Mouse (Mus musculus): ENCODE results near the gene Glrp1. TPM values are rescaled to one million over a fixed set of nuclear protein-coding genes. Genes with fewer than 3 reads are reported as not detected.
A peak's percentile ranks its signal among the peaks of the same experiment; 100 is the strongest.

The Glrp1 gene
- total RNA-seq, 2 experiments from 2014 or later, result not detected

DNA sequence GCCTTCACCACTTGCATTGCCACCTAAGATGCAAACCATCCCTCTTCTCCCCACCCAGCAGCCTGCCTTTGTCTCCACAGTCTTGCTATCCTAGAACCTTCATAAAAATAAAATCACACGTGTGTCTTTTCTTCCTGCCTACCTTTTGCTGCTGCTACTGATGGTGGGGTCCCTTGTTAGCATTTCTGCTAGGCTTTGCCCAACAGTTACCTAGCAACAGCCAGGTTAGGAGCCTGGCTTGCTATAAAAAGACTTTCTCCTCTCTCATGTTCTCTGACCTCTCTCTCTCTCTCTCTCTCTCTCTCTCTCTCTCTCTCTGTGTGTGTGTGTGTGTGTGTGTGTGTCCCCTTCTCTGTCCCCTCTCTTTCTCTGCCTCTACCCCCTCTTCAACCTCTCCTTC, 48.8 kb downstream of the Glrp1 start:
- DNase-seq, result no peak

DNA sequence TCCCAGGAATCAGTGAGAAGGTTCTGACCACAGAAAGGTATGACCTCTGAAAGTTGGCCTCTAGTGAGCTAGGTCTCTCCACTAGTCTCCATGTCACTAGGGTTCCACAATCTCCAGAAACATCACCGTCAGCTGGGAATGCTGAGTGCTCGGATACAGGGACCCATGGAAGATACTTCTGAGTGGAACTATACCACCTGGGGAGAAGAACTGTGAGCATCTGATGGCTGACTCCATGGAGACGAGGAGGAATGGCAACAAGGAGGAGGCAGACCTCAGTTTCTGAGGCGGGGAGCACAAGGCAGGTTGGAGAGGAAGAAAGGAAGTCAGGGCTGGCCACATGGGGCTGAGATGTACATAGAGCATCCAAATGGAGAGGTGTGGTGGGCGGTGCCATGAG, 50.2 kb downstream of the Glrp1 start:
- no peak for DNase-seq

DNA sequence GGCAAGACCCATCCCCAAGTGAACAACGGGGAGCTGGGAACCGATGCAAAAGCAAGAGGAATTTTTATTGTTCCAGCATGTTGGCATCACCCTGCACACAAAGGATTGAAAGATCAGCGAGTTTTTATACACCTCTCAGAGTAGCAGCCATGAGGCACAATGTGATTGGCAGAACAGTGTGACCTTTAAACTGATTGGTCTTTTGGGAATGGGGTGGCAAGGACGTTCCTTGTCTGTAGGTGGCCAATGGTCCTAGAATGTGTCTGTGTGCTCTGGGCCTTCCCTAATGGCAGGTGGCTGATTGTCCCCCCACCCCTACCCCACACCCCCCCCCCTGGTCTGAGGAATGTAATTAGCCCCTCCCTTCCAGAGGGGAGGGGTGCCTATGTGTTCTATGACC, 50.7 kb downstream of the Glrp1 start:
- no peak for DNase-seq

- DNase-seq, result peak; percentile 75 to 85
These were observed 53.3 kb downstream of the Glrp1 start for GRCm38 (mm10) chr1:88456451-88457072.

GRCm38 (mm10) chr1:88455761-88456160, 54.1 kb downstream of the Glrp1 start:
- DNase-seq, result no peak

- DNase-seq, result no peak
These were observed 55.2 kb downstream of the Glrp1 start for GRCm38 (mm10) chr1:88454703-88455102.

DNA sequence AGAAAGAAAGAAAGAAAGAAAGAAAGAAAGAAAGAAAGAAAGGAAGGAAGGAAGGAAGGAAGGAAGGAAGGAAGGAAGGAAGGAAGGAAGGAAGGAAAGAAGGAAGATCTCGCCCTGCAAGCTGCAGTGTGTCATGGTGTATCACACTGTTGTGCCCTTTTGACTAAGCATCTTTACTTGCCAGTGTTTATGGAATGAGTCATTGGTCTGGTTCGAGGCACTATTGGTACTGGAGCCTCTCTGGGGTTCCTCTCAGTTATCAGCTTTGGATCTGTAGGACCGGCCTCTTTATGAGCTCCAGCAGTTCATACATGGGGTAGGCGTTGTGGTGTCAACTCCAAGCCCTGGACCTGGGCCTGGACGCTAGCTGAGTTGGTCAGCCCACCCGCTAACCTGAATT, 57.7 kb downstream of the Glrp1 start:
- no peak for DNase-seq

DNA sequence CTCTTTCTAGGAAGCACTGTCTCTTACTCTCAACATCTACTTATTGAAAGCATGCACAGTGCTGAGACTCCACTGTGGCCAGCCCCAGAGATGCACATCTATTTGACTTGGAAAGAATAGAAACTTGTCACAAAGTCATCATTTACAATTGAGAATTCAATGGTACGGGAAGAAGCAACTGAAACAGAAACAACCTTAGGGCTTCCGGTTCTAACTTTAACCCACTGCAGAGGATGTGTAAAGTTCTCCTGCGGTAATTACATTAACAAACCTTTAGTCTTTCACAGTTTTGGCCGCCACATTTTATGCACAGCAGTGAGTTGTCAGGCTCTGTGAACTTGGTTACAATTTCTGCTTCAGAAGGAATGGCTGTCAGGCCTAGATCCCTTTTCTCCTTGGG, 59.2 kb downstream of the Glrp1 start:
- no peak for DNase-seq

Other genes with a start within 250 kb of the Glrp1 start
- gene Hjurp, start 232.4 kb downstream of the Glrp1 start, total RNA-seq (2021), result 10 to 100 TPM; 31.0 to 35.9 TPM
- gene Trpm8, start 232.4 kb downstream of the Glrp1 start, total RNA-seq (2021), result not detected
- not detected for gene Spp2, start 103.1 kb downstream of the Glrp1 start, total RNA-seq (2021)
- gene Arl4c, start 192.2 kb upstream of the Glrp1 start, total RNA-seq (2021), result 10 to 100 TPM; 11.2 to 15.2 TPM

Measured in adrenal gland, postnatal 36 days (tissue).